Comparison of ENCODE assay signal across 9 mouse cellular contexts in the genomic region with DNA sequence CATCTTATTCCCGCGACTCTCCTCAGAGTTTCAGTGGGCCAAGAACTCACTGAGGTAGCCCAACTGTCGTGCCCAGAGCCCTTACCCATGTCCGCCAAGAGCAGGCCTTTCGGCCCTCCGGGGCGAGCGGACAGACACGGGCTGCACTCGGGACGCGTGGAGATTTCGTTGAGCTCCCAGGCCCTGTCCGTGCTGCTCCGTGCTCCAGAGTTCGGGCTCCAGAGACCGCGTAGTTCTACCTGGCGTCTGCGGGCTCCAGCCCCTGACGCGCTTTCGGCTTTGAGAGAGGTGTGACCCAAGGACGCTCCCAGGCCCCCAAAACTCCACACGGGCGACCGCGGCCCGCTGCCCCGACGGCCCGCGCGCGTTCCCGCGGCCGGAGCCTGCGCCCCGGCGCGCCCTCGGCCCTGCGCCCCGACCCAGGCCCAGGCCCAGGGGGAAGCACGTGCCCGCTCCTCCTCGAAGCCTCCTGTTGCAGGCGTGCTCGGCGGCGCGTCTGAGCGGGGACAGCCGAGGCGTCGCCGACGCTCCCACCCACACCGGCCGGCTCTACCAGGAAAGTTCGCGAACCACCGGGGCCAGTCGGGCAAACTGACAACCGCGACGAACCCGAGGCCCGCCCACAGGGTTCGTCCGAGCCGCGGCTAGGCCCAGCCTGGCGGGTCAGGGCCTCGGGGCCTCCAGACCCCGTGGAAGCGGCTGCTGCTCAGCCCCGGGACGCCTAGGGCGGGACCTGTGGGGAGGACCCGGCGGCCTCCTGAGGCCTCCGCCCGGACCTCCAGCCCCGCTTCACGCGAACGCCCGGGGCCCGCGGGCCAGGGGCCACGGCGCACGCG. TPM values are rescaled to one million over a fixed set of nuclear protein-coding genes. Genes with fewer than 3 reads are reported as not detected.
DNase-seq lines count a peak whose midpoint lies in the region; ATAC-seq and TF ChIP-seq lines count a peak whose summit lies in the region.
"Had no signal": no experiment of that assay in that cellular context is flagged by ENCODE, and none has a peak within 500 bp of the region (broad histone marks: within the 10 kb centered on the region; RNA-seq: fewer than 3 reads in every experiment).

No protein-coding gene starts in this region.

- no peaks in the 10 kb centered on the region for H3K9me3 ChIP-seq in liver, embryonic 11.5 days (ENCODE audit: control insufficient read depth, low read length)
- H3K9me3 ChIP-seq in embryonic facial prominence, embryonic 11.5 days (replicated peaks; ENCODE audit: control insufficient read depth, low read length), result no peaks in the 10 kb centered on the region
- H3K9me3 ChIP-seq in heart, embryonic 13.5 days, result peaks cover 5% of the 10 kb centered on the region; the same call in 1 of the 2 replicates
- peaks cover 3% of the 10 kb centered on the region; the same call in 1 of the 2 replicates for H3K9me3 ChIP-seq in limb, embryonic 11.5 days (ENCODE audit: control insufficient read depth, low read length)

- no peak overlapping the region for H3K27ac ChIP-seq in liver, embryonic 11.5 days (ENCODE audit: low read depth, low read length)
- no peak overlapping the region for H3K27ac ChIP-seq in embryonic facial prominence, embryonic 11.5 days (replicated peaks; ENCODE audit: low read depth, low read length)
- H3K27ac ChIP-seq in heart, embryonic 13.5 days (replicated peaks), result no peak overlapping the region
- no peak overlapping the region for H3K27ac ChIP-seq in limb, embryonic 11.5 days (replicated peaks; ENCODE audit: low read depth, low read length)
- no peak overlapping the region for H3K27ac ChIP-seq in thymus, adult 2 months (ENCODE audit: control insufficient read depth, insufficient read depth, low read length)

- H3K4me2 ChIP-seq in liver, embryonic 11.5 days, result peak overlapping the region; percentile 24
- peak overlapping the region; percentile 21; the same call in 1 of the 2 replicates for H3K4me2 ChIP-seq in embryonic facial prominence, embryonic 11.5 days (ENCODE audit: low read depth, low read length)
- H3K4me2 ChIP-seq in heart, embryonic 13.5 days, result peak overlapping the region; percentile 39
- 0 out of 2 replicates have a peak overlapping the region, but pooled peaks have one; percentile 7 for H3K4me2 ChIP-seq in limb, embryonic 11.5 days (ENCODE audit: low read depth, severe bottlenecking)

- H3K9ac ChIP-seq in liver, embryonic 11.5 days (ENCODE audit: low read depth, low read length), result no peak overlapping the region
- peak overlapping the region; percentile 13; the same call in 1 of the 2 replicates for H3K9ac ChIP-seq in embryonic facial prominence, embryonic 11.5 days (replicated peaks; ENCODE audit: low read length)
- H3K9ac ChIP-seq in heart, embryonic 13.5 days, result no peak overlapping the region
- no peak overlapping the region for H3K9ac ChIP-seq in limb, embryonic 11.5 days (ENCODE audit: low read length)

- no peak for TF ChIP-seq CTCF in thymus, adult 2 months (IDR thresholded peaks at IDR 0.05; ENCODE audit: borderline replicate concordance, control insufficient read depth, extremely low read depth, insufficient read depth, low read length, poor library complexity)

- TF ChIP-seq POLR2A in thymus, adult 2 months (IDR thresholded peaks at IDR 0.05; ENCODE audit: control insufficient read depth, extremely low read depth, insufficient read depth, low read length, poor library complexity), result no peak

- 3% methylated on average over 92 of the region's 96 CpGs for WGBS in liver, embryonic 11.5 days
- WGBS in embryonic facial prominence, embryonic 11.5 days, result 2% methylated on average over 95 of the region's 96 CpGs
- 2% methylated on average over 89 of the region's 96 CpGs for WGBS in heart, embryonic 13.5 days
- 1% methylated on average over 95 of the region's 96 CpGs for WGBS in limb, embryonic 11.5 days
- 12% methylated on average over 96 of the region's 96 CpGs for WGBS in thymus, adult 2 months

- ATAC-seq in liver, embryonic 11.5 days (replicated peaks; ENCODE audit: low FRiP score), result peak; percentile 59; the same call in 1 of the 2 replicates
- ATAC-seq in embryonic facial prominence, embryonic 11.5 days (replicated peaks; ENCODE audit: insufficient number of reproducible peaks, low FRiP score, low TSS enrichment, low read depth), result no peak
- ATAC-seq in heart, embryonic 13.5 days (ENCODE audit: extremely low read depth, insufficient number of reproducible peaks, low FRiP score, low TSS enrichment), result no peak
- 0 out of 2 replicates have a peak, but pooled peaks have one; percentile 29 for ATAC-seq in limb, embryonic 11.5 days (ENCODE audit: insufficient number of reproducible peaks, low FRiP score, low TSS enrichment, low read depth)

- 0 out of 2 replicates have a peak overlapping the region, but pooled peaks have one; percentile 5 for H3K4me3 ChIP-seq in liver, embryonic 11.5 days (ENCODE audit: low read depth, low read length)
- no peak overlapping the region for H3K4me3 ChIP-seq in embryonic facial prominence, embryonic 11.5 days (ENCODE audit: low read depth, low read length)
- peak overlapping the region; percentile 32 for H3K4me3 ChIP-seq in heart, embryonic 13.5 days
- H3K4me3 ChIP-seq in limb, embryonic 11.5 days (ENCODE audit: low read depth, low read length), result 0 out of 2 replicates have a peak overlapping the region, but pooled peaks have one; percentile 10
- H3K4me3 ChIP-seq in thymus, adult 2 months (ENCODE audit: control insufficient read depth, insufficient read depth, low read length), result no peak overlapping the region

- peaks cover 85% of the 10 kb centered on the region for H3K27me3 ChIP-seq in liver, embryonic 11.5 days (replicated peaks; ENCODE audit: control insufficient read depth, insufficient read depth, low read length)
- H3K27me3 ChIP-seq in embryonic facial prominence, embryonic 11.5 days (ENCODE audit: control insufficient read depth, insufficient read depth, low read length), result peaks cover 49% of the 10 kb centered on the region
- peaks cover 91% of the 10 kb centered on the region for H3K27me3 ChIP-seq in heart, embryonic 13.5 days (replicated peaks)
- peaks cover 56% of the 10 kb centered on the region for H3K27me3 ChIP-seq in limb, embryonic 11.5 days (ENCODE audit: control insufficient read depth, insufficient read depth, low read length)
- peaks cover 44% of the 10 kb centered on the region for H3K27me3 ChIP-seq in thymus, adult 2 months (ENCODE audit: control insufficient read depth, insufficient read depth, low read length)

- peaks cover 8% of the 10 kb centered on the region; the same call in 1 of the 2 replicates for H3K4me1 ChIP-seq in liver, embryonic 11.5 days (replicated peaks; ENCODE audit: control insufficient read depth, insufficient read depth, low read length)
- H3K4me1 ChIP-seq in embryonic facial prominence, embryonic 11.5 days (ENCODE audit: control insufficient read depth, insufficient read depth, low read length), result peaks cover 8% of the 10 kb centered on the region
- H3K4me1 ChIP-seq in heart, embryonic 13.5 days, result peaks cover 24% of the 10 kb centered on the region
- peaks cover 3% of the 10 kb centered on the region; the same call in 1 of the 2 replicates for H3K4me1 ChIP-seq in limb, embryonic 11.5 days (ENCODE audit: control insufficient read depth, insufficient read depth, low read length)
- H3K4me1 ChIP-seq in thymus, adult 2 months (replicated peaks; ENCODE audit: control insufficient read depth, insufficient read depth, low read length), result no peaks in the 10 kb centered on the region

- peak; percentile 60 for DNase-seq in liver, embryonic 11.5 days (ENCODE audit: low spot score)
- DNase-seq in liver, result no peak
- DNase-seq in embryonic facial prominence, embryonic 11.5 days (ENCODE audit: low spot score), result no peak
- DNase-seq in limb, embryonic 11.5 days (ENCODE audit: low spot score), result peak; percentile 69
- peak; percentile 42 for DNase-seq in retina, postnatal 1 day
- DNase-seq in urinary bladder, postnatal 14 days (ENCODE audit: low spot score), result no peak
- no peak for DNase-seq in thymus, adult 2 months

- no peaks in the 10 kb centered on the region for H3K36me3 ChIP-seq in liver, embryonic 11.5 days (ENCODE audit: control insufficient read depth, insufficient read depth, low read length)
- no peaks in the 10 kb centered on the region for H3K36me3 ChIP-seq in embryonic facial prominence, embryonic 11.5 days (replicated peaks; ENCODE audit: control insufficient read depth, insufficient read depth, low read depth, low read length)
- H3K36me3 ChIP-seq in heart, embryonic 13.5 days, result no peaks in the 10 kb centered on the region
- no peaks in the 10 kb centered on the region for H3K36me3 ChIP-seq in limb, embryonic 11.5 days (ENCODE audit: control insufficient read depth, insufficient read depth, low read length)
- H3K36me3 ChIP-seq in thymus, adult 2 months (ENCODE audit: control insufficient read depth, insufficient read depth, low read length), result no peaks in the 10 kb centered on the region

RNA-seq across cellular contexts. Expression of a gene that starts 9.7 kb away (rescaled TPM):
- 0.08 TPM in 1 of 2 replicates, not detected in the other for polyA plus RNA-seq in liver, embryonic 11.5 days (2014; fragmentation: Nextera tagmentation; extraction: Ambion mirVana)
- polyA plus RNA-seq in embryonic facial prominence, embryonic 11.5 days (2014; fragmentation: Nextera tagmentation; extraction: Ambion mirVana), result 5.9 and 9.4 TPM in 2 replicates
- 0.07 and 0.17 TPM in 2 replicates for polyA plus RNA-seq in heart, embryonic 13.5 days (2015; fragmentation: Nextera tagmentation; extraction: Ambion mirVana)
- 0.24 and 0.39 TPM in 2 replicates for polyA plus RNA-seq in limb, embryonic 11.5 days (2014; fragmentation: Nextera tagmentation; extraction: Ambion mirVana)
- 0.03 and 0.09 TPM in 2 replicates for polyA plus RNA-seq in thymus, adult 2 months (2012; rRNA removed)
- polyA plus RNA-seq: spleen, adult 2 months had no signal

Comparison
In these comparisons a context has a peak if more than half of its experiments do, and no peak if none do; other contexts are left out.
1. DNase-seq: peak in liver, embryonic 11.5 days (single experiment), limb, embryonic 11.5 days (single experiment) and retina, postnatal 1 day (single experiment); none in liver (single experiment), embryonic facial prominence, embryonic 11.5 days (single experiment), urinary bladder, postnatal 14 days (single experiment) and thymus, adult 2 months (single experiment).
2. ATAC-seq: peak in liver, embryonic 11.5 days (single experiment) and limb, embryonic 11.5 days (single experiment); none in embryonic facial prominence, embryonic 11.5 days (single experiment) and heart, embryonic 13.5 days (single experiment).
3. H3K4me3 ChIP-seq: peak in liver, embryonic 11.5 days (single experiment), heart, embryonic 13.5 days (single experiment) and limb, embryonic 11.5 days (single experiment); none in embryonic facial prominence, embryonic 11.5 days (single experiment) and thymus, adult 2 months (single experiment).
4. Peak in every context shown above with its lines, with median percentiles within 50 percentile points of each other: H3K4me2 ChIP-seq.